Comparison of ENCODE assay signal across 8 mouse cellular contexts in genomic region chr14:40962365-40963290, GRCm38 (mm10). TPM values are rescaled to one million over a fixed set of nuclear protein-coding genes. Genes with fewer than 3 reads are reported as not detected.
DNase-seq lines count a peak whose midpoint lies in the region; ATAC-seq and TF ChIP-seq lines count a peak whose summit lies in the region.

No protein-coding gene starts in this region.

- H3K9ac ChIP-seq in heart, postnatal 0 days (replicated peaks; ENCODE audit: low read depth, low read length), result no peak overlapping the region
- peak overlapping the region; percentile 26 for H3K9ac ChIP-seq in MEL (ENCODE audit: control insufficient read depth, low read depth, low read length, poor library complexity, severe bottlenecking)
- H3K9ac ChIP-seq in hindbrain, embryonic 12.5 days, result no peak overlapping the region

- TF ChIP-seq EP300 in heart, postnatal 0 days (IDR thresholded peaks at IDR 0.05; ENCODE audit: low read depth), result no peak
- peak in 1 of 2 experiments; percentile 41; a peak in 1 of 4 replicates for TF ChIP-seq EP300 in MEL (IDR thresholded peaks at IDR 0.05; ENCODE audit: low read depth in 1 of 2, low read length in 2 of 2)

- H3K79me2 ChIP-seq in MEL (ENCODE audit: control insufficient read depth, insufficient read depth, low read length, poor library complexity) (peaks cover 26% of the 10 kb centered on the region), macrophage (ENCODE audit: inconsistent target) (peaks cover 78% of the 10 kb centered on the region)

- H3K27ac ChIP-seq in heart, postnatal 0 days (ENCODE audit: low read depth), result 0 out of 2 replicates have a peak overlapping the region, but pooled peaks have one; percentile 1
- peak overlapping the region; percentile 68 for H3K27ac ChIP-seq in MEL (ENCODE audit: control insufficient read depth, low read depth, low read length)
- no peak overlapping the region; the same call in 1 of the 2 replicates for H3K27ac ChIP-seq in hindbrain, embryonic 12.5 days
- H3K27ac ChIP-seq in macrophage, result 0 out of 2 replicates have a peak overlapping the region, but pooled peaks have one; percentile 0

- TF ChIP-seq POLR2A in MEL (IDR thresholded peaks at IDR 0.05; ENCODE audit: control insufficient read depth in 1 of 2, insufficient read depth in 1 of 2, low read depth in 1 of 2, low read length in 2 of 2, poor library complexity in 1 of 2), result no peak

- intact Hi-C loops in heart, postnatal 36 days (cut with DNase I), result no loop called here

- H3K27me3 ChIP-seq in heart, postnatal 0 days (ENCODE audit: control insufficient read depth, insufficient read depth, low read length), result no peaks in the 10 kb centered on the region
- H3K27me3 ChIP-seq in MEL (ENCODE audit: control insufficient read depth in 1 of 2, insufficient read depth in 2 of 2, low read length in 2 of 2), result no peaks in the 10 kb centered on the region
- no peaks in the 10 kb centered on the region for H3K27me3 ChIP-seq in hindbrain, embryonic 12.5 days

- H3K9me3 ChIP-seq in heart, postnatal 0 days (replicated peaks; ENCODE audit: control insufficient read depth, low read length), result no peaks in the 10 kb centered on the region
- no peaks in the 10 kb centered on the region for H3K9me3 ChIP-seq in MEL (replicated peaks; ENCODE audit: insufficient read depth, low read length)
- H3K9me3 ChIP-seq in hindbrain, embryonic 12.5 days (replicated peaks), result no peaks in the 10 kb centered on the region

- 78% methylated on average over 11 of the region's 11 CpGs for WGBS in heart, postnatal 0 days
- 67% methylated on average over 11 of the region's 11 CpGs for WGBS in hindbrain, embryonic 12.5 days
- 73% methylated on average over 11 of the region's 11 CpGs for WGBS in macrophage (ENCODE audit: missing documents)

- H3K36me3 ChIP-seq in heart, postnatal 0 days (replicated peaks; ENCODE audit: control insufficient read depth, insufficient read depth, low read length), result no peaks in the 10 kb centered on the region
- H3K36me3 ChIP-seq in MEL (ENCODE audit: control insufficient read depth in 1 of 2, insufficient read depth in 2 of 2, low read length in 2 of 2) (peaks cover 0 to 49% of the 10 kb centered on the region in 2 experiments; a peak in 2 of 4 replicates), macrophage (ENCODE audit: inconsistent target) (no peaks in the 10 kb centered on the region)
- no peaks in the 10 kb centered on the region for H3K36me3 ChIP-seq in hindbrain, embryonic 12.5 days

- no peak for DNase-seq in heart, postnatal 0 days (ENCODE audit: low spot score)
- no peak for DNase-seq in heart, postnatal 36 days
- peak; percentile 62 for DNase-seq in MEL (ENCODE audit: low read depth, low spot score)
- no peak for DNase-seq in embryo, embryonic 10 days (ENCODE audit: low spot score)
- no peak for DNase-seq in layer of hippocampus, adult 9-10 months (ENCODE audit: low spot score)
- no peak for DNase-seq in frontal cortex, postnatal 10 days (ENCODE audit: low spot score in 2 of 2)

- no peak overlapping the region for H3K4me2 ChIP-seq in heart, postnatal 0 days (ENCODE audit: low read depth, low read length)
- peak overlapping the region; percentile 13 for H3K4me2 ChIP-seq in hindbrain, embryonic 12.5 days (replicated peaks)

- no peak overlapping the region for H3K4me3 ChIP-seq in heart, postnatal 0 days (ENCODE audit: low read depth, low read length)
- H3K4me3 ChIP-seq in MEL (ENCODE audit: control insufficient read depth in 1 of 2, insufficient read depth in 1 of 2, low read depth in 2 of 2, low read length in 2 of 2), result no peak overlapping the region
- H3K4me3 ChIP-seq in hindbrain, embryonic 12.5 days, result no peak overlapping the region
- H3K4me3 ChIP-seq in macrophage (ENCODE audit: inconsistent target), result no peak overlapping the region

- ATAC-seq in heart, postnatal 0 days (ENCODE audit: insufficient read depth, low read depth), result no peak
- ATAC-seq in hindbrain, embryonic 12.5 days (ENCODE audit: low FRiP score), result no peak

- no peak for TF ChIP-seq CTCF in heart, postnatal 0 days (IDR thresholded peaks at IDR 0.05; ENCODE audit: low read depth)
- TF ChIP-seq CTCF in MEL (IDR thresholded peaks at IDR 0.05 in 2 of 3, conservative IDR thresholded peaks at IDR 0.05 in 1 of 3; ENCODE audit: control insufficient read depth in 1 of 3, insufficient read depth in 1 of 3, low read depth in 2 of 3, low read length in 3 of 3, poor library complexity in 1 of 3, severe bottlenecking in 1 of 3), result no peak

- TF ChIP-seq RAD21 in MEL (IDR thresholded peaks at IDR 0.05; ENCODE audit: low read depth, low read length), result no peak

- peaks cover 40% of the 10 kb centered on the region for H3K4me1 ChIP-seq in heart, postnatal 0 days (ENCODE audit: control insufficient read depth, insufficient read depth)
- H3K4me1 ChIP-seq in MEL (ENCODE audit: control insufficient read depth in 1 of 2, insufficient read depth in 2 of 2, low read length in 2 of 2), result peaks cover 15 to 51% of the 10 kb centered on the region in 2 experiments
- peaks cover 68% of the 10 kb centered on the region for H3K4me1 ChIP-seq in hindbrain, embryonic 12.5 days

TF ChIP-seq in MEL, 35 proteins besides CTCF, POLR2A, EP300 and RAD21:
- TF ChIP-seq NELFE (IDR thresholded peaks at IDR 0.05; ENCODE audit: low read depth, low read length) (no peak), SIN3A (IDR thresholded peaks at IDR 0.05; ENCODE audit: low read length) (peak; percentile 66), MYB (IDR thresholded peaks at IDR 0.05; ENCODE audit: low read depth, low read length) (no peak), USF2 (IDR thresholded peaks at IDR 0.05; ENCODE audit: borderline replicate concordance in 1 of 2, insufficient read depth in 1 of 2, low read depth in 1 of 2, low read length in 2 of 2) (no peak), RCOR1 (IDR thresholded peaks at IDR 0.05; ENCODE audit: low read depth, low read length) (no peak), MAZ (IDR thresholded peaks at IDR 0.05; ENCODE audit: low read depth, low read length) (0 out of 2 replicates have a peak, but pooled peaks have one; percentile 14), ETS1 (IDR thresholded peaks at IDR 0.05; ENCODE audit: low read depth, low read length) (peak; percentile 75), TAL1 (IDR thresholded peaks at IDR 0.05; ENCODE audit: low read length) (peak; percentile 20; the same call in 1 of the 2 replicates)

RNA-seq across cellular contexts. Expression of gene Tspan14, which starts 4.0 kb away (rescaled TPM):
- 15.6 and 30.2 TPM in 2 replicates for total RNA-seq in heart, postnatal 0 days (2014; rRNA removed; ENCODE audit: low replicate concordance)
- polyA plus RNA-seq in heart, postnatal 0 days (2015; fragmentation: Nextera tagmentation; extraction: Ambion mirVana), result 21.6 and 23.8 TPM in 2 replicates
- 10 to 100 TPM; 14.0 to 15.7 TPM for total RNA-seq in heart, postnatal 36 days (2021)
- total RNA-seq in MEL (2012; rRNA removed), result 16.7 and 24.8 TPM in 2 replicates
- polyA plus RNA-seq in MEL (2012; ENCODE audit: insufficient read depth in 1 of 2, insufficient read length in 2 of 2, low read depth in 1 of 2, low replicate concordance in 2 of 2, missing spikeins in 1 of 2) (10 to 100 TPM in 1 of 2 experiments, not detected in 1; 29.9 TPM), macrophage (2018) (51.5 to 93.5 TPM (median 73.8 TPM) in 3 replicates)
- polyA plus RNA-seq in hindbrain, embryonic 12.5 days (2016; fragmentation: Nextera tagmentation; extraction: Ambion mirVana), result 84.3 and 95.0 TPM in 2 replicates
- total RNA-seq in macrophage (2018; cell fraction: chromatin; rRNA removed), result 10 to 100 TPM; 13.5 to 89.6 (median 60.6) TPM
- total RNA-seq in macrophage (2018; cell fraction: cytosol; rRNA removed), result 10 to 100 TPM; 26.7 to 98.5 (median 51.9) TPM
- total RNA-seq in macrophage (2018; cell fraction: nucleus; rRNA removed), result 100 to 1,000 TPM in 4 of 26 experiments, 10 to 100 TPM in 22; 29.7 to 119 (median 77.9) TPM

RNA-seq across cellular contexts. Expression of gene Fam213a, which starts 51.0 kb away (rescaled TPM):
- total RNA-seq in heart, postnatal 0 days (2014; rRNA removed; ENCODE audit: low replicate concordance), result 6.6 and 9.4 TPM in 2 replicates
- 23.8 and 25.7 TPM in 2 replicates for polyA plus RNA-seq in heart, postnatal 0 days (2015; fragmentation: Nextera tagmentation; extraction: Ambion mirVana)
- 10 to 100 TPM; 18.9 to 20.1 TPM for total RNA-seq in heart, postnatal 36 days (2021)
- total RNA-seq in MEL (2012; rRNA removed), result 19.2 and 20.3 TPM in 2 replicates
- polyA plus RNA-seq in MEL (2012; ENCODE audit: insufficient read depth in 1 of 2, insufficient read length in 2 of 2, low read depth in 1 of 2, low replicate concordance in 2 of 2, missing spikeins in 1 of 2) (10 to 100 TPM in 1 of 2 experiments, not detected in 1; 28.5 TPM), macrophage (2018) (20.9 to 32.3 TPM (median 29.6 TPM) in 3 replicates)
- polyA plus RNA-seq in hindbrain, embryonic 12.5 days (2016; fragmentation: Nextera tagmentation; extraction: Ambion mirVana), result 62.5 and 65.1 TPM in 2 replicates
- total RNA-seq in macrophage (2018; cell fraction: chromatin; rRNA removed), result 10 to 100 TPM in 2 of 26 experiments, 1 to 10 TPM in 24; 1.2 to 11.1 (median 3.7) TPM
- total RNA-seq in macrophage (2018; cell fraction: cytosol; rRNA removed), result 10 to 100 TPM; 12.5 to 33.7 (median 20.3) TPM
- 10 to 100 TPM in 15 of 26 experiments, 1 to 10 TPM in 11; 5.6 to 22.4 (median 11.0) TPM for total RNA-seq in macrophage (2018; cell fraction: nucleus; rRNA removed)
